Mouse (Mus musculus): ENCODE measurements around the gene Gm49366.

GRCm38 (mm10) chr12:83998341-83999107 is 40.2 kb upstream of the Gm49366 start:
- TF ChIP-seq POLR2A (IDR thresholded peaks at IDR 0.05; ENCODE audit: insufficient read depth, low read depth, low read length) (no peak), CTCF (IDR thresholded peaks at IDR 0.05; ENCODE audit: insufficient read depth, low read depth, low read length) (no peak)

Measured in olfactory bulb, adult 2 months (tissue).